Mouse (Mus musculus): ENCODE results near the gene Cadm4. TPM values are rescaled to one million over a fixed set of nuclear protein-coding genes. Genes with fewer than 3 reads are reported as not detected.
A peak's percentile ranks its signal among the peaks of the same experiment; 100 is the strongest.
"Not testable (repeated sequence)": the region's sequence is repeated elsewhere in the genome, so short reads cannot be mapped to it uniquely, and the experiment has no call there.

Gene Cadm4
- total RNA-seq, 2 experiments from 2014 or later, result 207 to 219 TPM

GRCm38 (mm10) chr7:24466835-24467234 is 15.0 kb upstream of the Cadm4 start:
- DNase-seq (ENCODE audit: low spot score in 2 of 2), result no peak

- DNase-seq (ENCODE audit: low spot score in 2 of 2), result no peak
These were observed 13.9 kb upstream of the Cadm4 start for GRCm38 (mm10) chr7:24467886-24468285.

- DNase-seq (ENCODE audit: low spot score in 2 of 2), result no peak
These were observed 12.7 kb upstream of the Cadm4 start for GRCm38 (mm10) chr7:24469126-24469525.

- no peak for DNase-seq (ENCODE audit: low spot score in 2 of 2)
These were observed 11.5 kb upstream of the Cadm4 start for GRCm38 (mm10) chr7:24470356-24470755.

GRCm38 (mm10) chr7:24472442-24472841 is 9.4 kb upstream of the Cadm4 start:
- no peak for DNase-seq (ENCODE audit: low spot score in 2 of 2)

GRCm38 (mm10) chr7:24472937-24473336 is 8.9 kb upstream of the Cadm4 start:
- no peak for DNase-seq (ENCODE audit: low spot score in 2 of 2)

- peak; percentile 74 to 81 for DNase-seq (ENCODE audit: low spot score in 2 of 2)
These were observed 7.8 kb upstream of the Cadm4 start for GRCm38 (mm10) chr7:24473913-24474529.

GRCm38 (mm10) chr7:24474811-24475506 is 6.9 kb upstream of the Cadm4 start:
- DNase-seq (ENCODE audit: low spot score in 2 of 2), result no peak

GRCm38 (mm10) chr7:24476338-24476737 is 5.5 kb upstream of the Cadm4 start:
- no peak for DNase-seq (ENCODE audit: low spot score in 2 of 2)

- peak in 1 of 2 experiments; percentile 50 for DNase-seq (ENCODE audit: low spot score in 2 of 2)
These were observed 5.0 kb upstream of the Cadm4 start for GRCm38 (mm10) chr7:24476856-24477255.

GRCm38 (mm10) chr7:24478911-24479310 is 2.9 kb upstream of the Cadm4 start:
- no peak for DNase-seq (ENCODE audit: low spot score in 2 of 2)

- DNase-seq (ENCODE audit: low spot score in 2 of 2), result no peak
These were observed 2.1 kb upstream of the Cadm4 start for GRCm38 (mm10) chr7:24479685-24480084.

GRCm38 (mm10) chr7:24480121-24480941 is 1.5 kb upstream of the Cadm4 start:
- peak in 1 of 2 experiments; percentile 40 for DNase-seq (ENCODE audit: low spot score in 2 of 2)

GRCm38 (mm10) chr7:24480986-24481473 is 793 bp upstream of the Cadm4 start:
- DNase-seq (ENCODE audit: low spot score in 2 of 2), result no peak

GRCm38 (mm10) chr7:24482208-24483020 is 591 bp downstream of the Cadm4 start:
- no peak for DNase-seq (ENCODE audit: low spot score in 2 of 2)

- not testable (repeated sequence) for DNase-seq (ENCODE audit: low spot score in 2 of 2)
These were observed 1.5 kb downstream of the Cadm4 start for GRCm38 (mm10) chr7:24483291-24483690.

- DNase-seq (ENCODE audit: low spot score in 2 of 2), result no peak
These were observed 3.7 kb downstream of the Cadm4 start for GRCm38 (mm10) chr7:24485481-24485880.

GRCm38 (mm10) chr7:24486654-24487130 is 4.9 kb downstream of the Cadm4 start:
- no peak for DNase-seq (ENCODE audit: low spot score in 2 of 2)

GRCm38 (mm10) chr7:24487403-24487802 is 5.6 kb downstream of the Cadm4 start:
- no peak for DNase-seq (ENCODE audit: low spot score in 2 of 2)

GRCm38 (mm10) chr7:24488303-24488702 is 6.5 kb downstream of the Cadm4 start:
- DNase-seq (ENCODE audit: low spot score in 2 of 2), result peak in 1 of 2 experiments; percentile 3
